Mouse (Mus musculus) adrenal gland, postnatal 25 days (tissue): ENCODE measurements around the gene Gm3604. TPM values are rescaled to one million over a fixed set of nuclear protein-coding genes. Genes with fewer than 3 reads are reported as not detected.
"Not testable (repeated sequence)": the region's sequence is repeated elsewhere in the genome, so short reads cannot be mapped to it uniquely, and the experiment has no call there.

Experiments
- DNase-seq: peaks from one replicate; pipeline ENCODE4 v3.0.0; 2021; ENCODE audit warnings: mixed read lengths
- long read RNA-seq: library from polyadenylated mRNA; stranded (forward); transcript quantifications from one replicate; pipeline ENCODE4 v2.0.0, GENCODE M21; 2021
- microRNA-seq, 2 experiments: library from miRNA; unstranded; fragments of <30 nt; microRNA quantifications; one replicate each; pipeline ENCODE4 v1.2.0; 2021
- total RNA-seq: library from RNA; stranded (reverse); gene quantifications from 2 replicates; pipeline ENCODE4 v1.2.3, GENCODE M21; 2021

The Gm3604 gene
- 1.7 and 1.8 TPM in 2 replicates for total RNA-seq
- long read RNA-seq, partial matches to known transcripts: 0 of 1 reads
- long read RNA-seq, other reads (novel, unspliced or antisense): 0 of 1 reads

GRCm38 (mm10) chr13:62382952-62383351 is at the start of gene Gm3604:
Gm3604 (minus strand) TSS chr13:62383177.
- peak; percentile 52 for DNase-seq

GRCm38 (mm10) chr13:62399206-62399605 is 16.2 kb upstream of the Gm3604 start:
- DNase-seq: not testable (repeated sequence)

- DNase-seq: not testable (repeated sequence)
These were observed 7.2 kb upstream of the Gm3604 start for GRCm38 (mm10) chr13:62390076-62390620.

- no peak for DNase-seq
These were observed 51.2 kb downstream of the Gm3604 start for GRCm38 (mm10) chr13:62331786-62332185.

GRCm38 (mm10) chr13:62331381-62331780 is 51.6 kb downstream of the Gm3604 start:
- no peak for DNase-seq

Small RNAs within 50 kb of the gene (microRNA-seq; reads per million reads assigned to microRNA genes)
- gene Gm25933: 0 reads per million in 2 experiments

Other genes starting within 250 kb of the Gm3604 start
- 11.7 and 17.2 TPM in 2 replicates for gene Gm49359, start 83.7 kb upstream of the Gm3604 start, total RNA-seq
- gene Zfp935, start 175.3 kb upstream of the Gm3604 start, total RNA-seq: not detected in 2 replicates
- gene Zfp934, start 188.0 kb upstream of the Gm3604 start, total RNA-seq: 6.5 and 9.3 TPM in 2 replicates
- gene 6720489N17Rik, start 241.0 kb upstream of the Gm3604 start, total RNA-seq: 0.95 and 2.3 TPM in 2 replicates